Mouse (Mus musculus) liver, embryonic 11.5 days (tissue): ENCODE measurements around the gene Vmn2r105. TPM values are rescaled to one million over a fixed set of nuclear protein-coding genes. Genes with fewer than 3 reads are reported as not detected.

Experiments used
- ATAC-seq: fragments of 200-750 bp; cut with Nextera tagmentation; replicated peaks from 2 replicates; pipeline ENCODE4 v1.8.0; 2017; ENCODE audit warnings: moderate number of reproducible peaks, mild to moderate bottlenecking, moderate TSS enrichment, moderate library complexity; ENCODE audit not compliant: low FRiP score
- DNase-seq: peaks from one replicate; pipeline ENCODE4 v3.0.0-alpha.2; 2017; ENCODE audit warnings: low spot score
- H3K27ac ChIP-seq: fragments of 300-500 bp; sonication (generic); 2 replicates; pipeline ENCODE4 v1.5.1; 2014; ENCODE audit warnings: mild to moderate bottlenecking, low read depth, low read length, control low read depth
- H3K27me3 ChIP-seq: fragments of 300-500 bp; sonication (generic); replicated peaks from 2 replicates; pipeline ENCODE4 v1.6.1; 2014; ENCODE audit warnings: low read length, mixed read lengths; ENCODE audit not compliant: control insufficient read depth, insufficient read depth
- H3K36me3 ChIP-seq: fragments of 300-500 bp; sonication (generic); 2 replicates; pipeline ENCODE4 v1.6.1; 2014; ENCODE audit warnings: mild to moderate bottlenecking, low read length, moderate library complexity, mixed read lengths; ENCODE audit not compliant: control insufficient read depth, insufficient read depth
- H3K4me1 ChIP-seq: fragments of 300-500 bp; sonication (generic); replicated peaks from 2 replicates; pipeline ENCODE4 v1.6.1; 2014; ENCODE audit warnings: low read length, mixed read lengths; ENCODE audit not compliant: control insufficient read depth, insufficient read depth
- H3K4me2 ChIP-seq: fragments of 300-500 bp; sonication (generic); 2 replicates; pipeline ENCODE4 v1.6.1; 2014; ENCODE audit warnings: mild to moderate bottlenecking, control low read depth, moderate library complexity
- H3K4me3 ChIP-seq: fragments of 300-500 bp; sonication (generic); 2 replicates; pipeline ENCODE4 v1.5.1; 2014; ENCODE audit warnings: low read depth, low read length, control low read depth
- H3K9ac ChIP-seq: fragments of 300-500 bp; sonication (generic); 2 replicates; pipeline ENCODE4 v1.6.1; 2014; ENCODE audit warnings: low read depth, low read length, control low read depth
- H3K9me3 ChIP-seq: fragments of 300-500 bp; sonication (generic); 2 replicates; pipeline ENCODE4 v1.6.1; 2016; ENCODE audit warnings: low read length, inconsistent platforms, mixed read lengths; ENCODE audit not compliant: control insufficient read depth
- WGBS: fragments of 180-500 bp; shearing (Covaris S2); extraction: QIAGEN DNeasy Blood & Tissue Kit; methylation state at CpG from one replicate; pipeline ENCODE4 v1.1.7; 2014; 5-methylcytosine and 5-hydroxymethylcytosine counted together
- polyA plus RNA-seq: library from polyadenylated mRNA; unstranded; fragments of >200 nt; fragmentation: Nextera tagmentation; extraction: Ambion mirVana; gene quantifications from 2 replicates; pipeline ENCODE4 v1.2.1, GENCODE M21; 2014

Vmn2r105 gene
- not detected in 2 replicates for polyA plus RNA-seq

DNA sequence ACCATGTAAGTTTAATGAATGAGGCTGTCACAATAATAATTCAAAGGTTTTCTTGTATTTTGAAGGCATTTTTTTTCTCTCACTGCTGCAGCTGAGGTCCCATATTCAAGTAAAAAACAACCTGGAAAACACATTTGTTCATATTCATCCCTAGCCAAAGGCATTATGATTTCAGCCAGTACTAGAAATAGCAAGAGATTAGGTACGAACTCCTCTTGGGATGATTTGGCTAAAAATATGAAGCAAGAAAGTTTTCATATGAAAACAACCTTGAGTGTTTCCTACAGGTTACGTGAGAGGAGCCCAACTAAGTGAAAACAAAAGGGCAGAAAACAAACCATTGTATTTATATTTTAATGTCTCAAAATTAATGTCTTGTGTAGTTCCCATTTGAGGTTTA lies at the start of gene Vmn2r105:
Gene Vmn2r105 (minus strand): TSS at position 101 of the 400 bp plus-strand sequence.
- no peaks in the 10 kb centered on the region for H3K9me3 ChIP-seq
- no peak for ATAC-seq
- no peaks in the 10 kb centered on the region for H3K36me3 ChIP-seq
- no peaks in the 10 kb centered on the region for H3K4me1 ChIP-seq
- no peaks in the 10 kb centered on the region for H3K27me3 ChIP-seq
- H3K4me2 ChIP-seq, result no peak within 1 kb of the TSS
- DNase-seq, result no peak
- H3K27ac ChIP-seq, result no peak within 1 kb of the TSS
- no peak within 1 kb of the TSS for H3K9ac ChIP-seq
- no peak within 1 kb of the TSS for H3K4me3 ChIP-seq
- WGBS, result 75% methylated on average over 2 of the region's 2 CpGs

- Histone ChIP-seq H3K36me3 (no peaks in the 10 kb centered on the region), H3K4me3 (no peak overlapping the region), H3K4me1 (no peaks in the 10 kb centered on the region), H3K4me2 (no peak overlapping the region), H3K9me3 (no peaks in the 10 kb centered on the region; the same call in 1 of the 2 replicates), H3K27me3 (no peaks in the 10 kb centered on the region), H3K9ac (no peak overlapping the region), H3K27ac (no peak overlapping the region)
- ATAC-seq (no peak), DNase-seq (no peak)
- WGBS, result 69% methylated on average over 4 of the region's 4 CpGs
Observed at GRCm38 (mm10) chr17:20255522-20255921, 20.7 kb upstream of the Vmn2r105 start.

GRCm38 (mm10) chr17:20182997-20183396 lies 51.9 kb downstream of the Vmn2r105 start, which contains the start of gene Fpr-rs6:
Gene Fpr-rs6 (minus strand): TSS chr17:20183097.
- DNase-seq, result no peak
- ATAC-seq, result no peak
- Histone ChIP-seq H3K27ac (no peak within 1 kb of the TSS), H3K4me3 (no peak within 1 kb of the TSS), H3K9me3 (no peaks in the 10 kb centered on the region), H3K27me3 (no peaks in the 10 kb centered on the region), H3K4me2 (no peak within 1 kb of the TSS), H3K9ac (no peak within 1 kb of the TSS), H3K36me3 (no peaks in the 10 kb centered on the region), H3K4me1 (no peaks in the 10 kb centered on the region)

Other genes starting within 250 kb of the Vmn2r105 start
- not detected in 2 replicates for gene Vmn2r104, start 186.7 kb downstream of the Vmn2r105 start, polyA plus RNA-seq
- not detected in 2 replicates for gene Fpr-rs7, start 120.8 kb downstream of the Vmn2r105 start, polyA plus RNA-seq
- not detected in 2 replicates for gene Fpr-rs6, start 52.0 kb downstream of the Vmn2r105 start, polyA plus RNA-seq
- gene Vmn2r106, start 50.5 kb upstream of the Vmn2r105 start, polyA plus RNA-seq, result not detected in 2 replicates
- gene Vmn2r107, start 110.2 kb upstream of the Vmn2r105 start, polyA plus RNA-seq, result not detected in 2 replicates
- gene Vmn1r224, start 179.1 kb upstream of the Vmn2r105 start, polyA plus RNA-seq, result not detected in 2 replicates
- not detected in 2 replicates for gene Vmn2r108, start 246.3 kb upstream of the Vmn2r105 start, polyA plus RNA-seq